Mouse (Mus musculus): Measurements from ENCODE around the gene Catip.

GRCm38 (mm10) chr1:74352532-74353096 is 9.3 kb upstream of the Catip start:
- TF ChIP-seq CTCF (IDR thresholded peaks at IDR 0.05; ENCODE audit: control insufficient read depth, insufficient read depth, low read length) = no peak
- no peak for TF ChIP-seq POLR2A (IDR thresholded peaks at IDR 0.05; ENCODE audit: borderline replicate concordance, control insufficient read depth, low read depth, low read length)
